Mouse (Mus musculus) cortical plate, adult 2 months (tissue): ENCODE data around the gene Prkce. TPM values are rescaled to one million over a fixed set of nuclear protein-coding genes. Genes with fewer than 3 reads are reported as not detected.
"Not testable (repeated sequence)": the region's sequence is repeated elsewhere in the genome, so short reads cannot be mapped to it uniquely, and the experiment has no call there.

Experiments
- H3K27ac ChIP-seq: fragments of 200-500 bp; 2 replicates; pipeline ENCODE4 v1.5.1; 2012; ENCODE audit warnings: low read length, control low read depth, inconsistent platforms; ENCODE audit not compliant: insufficient read depth
- H3K4me1 ChIP-seq: fragments of 200-500 bp; 2 replicates; pipeline ENCODE4 v1.6.1; 2011; ENCODE audit warnings: low read length; ENCODE audit not compliant: control insufficient read depth, insufficient read depth
- H3K4me3 ChIP-seq: fragments of 200-500 bp; 2 replicates; pipeline ENCODE4 v1.5.1; 2011; ENCODE audit warnings: mild to moderate bottlenecking, low read length, control low read depth; ENCODE audit not compliant: insufficient read depth
- CTCF ChIP-seq: fragments of 200-500 bp; IDR thresholded peaks from 2 replicates; pipeline ENCODE4 v1.5.1; 2011; ENCODE audit warnings: mild to moderate bottlenecking, control low read depth, low read length; ENCODE audit not compliant: insufficient read depth; ENCODE audit errors: extremely low read depth
- POLR2A ChIP-seq: fragments of 200-500 bp; IDR thresholded peaks from 2 replicates; pipeline ENCODE4 v1.6.1; 2011; ENCODE audit warnings: mild to moderate bottlenecking, low read length, control low read depth; ENCODE audit not compliant: insufficient read depth; ENCODE audit errors: extremely low read depth
- polyA plus RNA-seq: library from polyadenylated mRNA; depleted of rRNA; stranded (reverse); fragments of >200 nt; gene quantifications from 2 replicates; pipeline ENCODE4 v1.2.3, GENCODE M21; 2012

The Prkce gene
- polyA plus RNA-seq, 1 experiment: 83.7 TPM

DNA sequence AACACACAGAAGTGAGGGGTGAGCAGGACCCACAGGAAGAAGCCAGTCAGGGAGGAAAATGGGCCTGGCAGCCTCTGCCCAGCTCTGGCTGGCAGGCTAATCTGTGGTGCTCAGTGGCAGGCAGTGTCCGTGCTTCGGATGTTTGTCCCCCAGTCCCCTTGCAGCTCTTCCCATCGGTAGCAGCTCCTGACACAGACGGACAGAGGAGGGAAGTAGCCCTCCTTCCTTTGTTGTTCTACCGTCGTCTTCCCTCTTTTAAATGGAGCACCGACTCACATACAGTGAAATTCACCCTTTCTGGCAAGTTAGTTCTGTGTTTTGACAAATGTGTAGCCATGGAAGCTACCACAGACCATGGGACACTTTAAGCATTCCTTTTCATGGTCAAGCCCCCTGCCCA, 299.3 kb downstream of the Prkce start:
- Histone ChIP-seq H3K27ac (no peak overlapping the region), H3K4me1 (peaks cover 6% of the 10 kb centered on the region; the same call in 1 of the 2 replicates), H3K4me3 (no peak overlapping the region)
- no peak for TF ChIP-seq POLR2A
- no peak for TF ChIP-seq CTCF

DNA sequence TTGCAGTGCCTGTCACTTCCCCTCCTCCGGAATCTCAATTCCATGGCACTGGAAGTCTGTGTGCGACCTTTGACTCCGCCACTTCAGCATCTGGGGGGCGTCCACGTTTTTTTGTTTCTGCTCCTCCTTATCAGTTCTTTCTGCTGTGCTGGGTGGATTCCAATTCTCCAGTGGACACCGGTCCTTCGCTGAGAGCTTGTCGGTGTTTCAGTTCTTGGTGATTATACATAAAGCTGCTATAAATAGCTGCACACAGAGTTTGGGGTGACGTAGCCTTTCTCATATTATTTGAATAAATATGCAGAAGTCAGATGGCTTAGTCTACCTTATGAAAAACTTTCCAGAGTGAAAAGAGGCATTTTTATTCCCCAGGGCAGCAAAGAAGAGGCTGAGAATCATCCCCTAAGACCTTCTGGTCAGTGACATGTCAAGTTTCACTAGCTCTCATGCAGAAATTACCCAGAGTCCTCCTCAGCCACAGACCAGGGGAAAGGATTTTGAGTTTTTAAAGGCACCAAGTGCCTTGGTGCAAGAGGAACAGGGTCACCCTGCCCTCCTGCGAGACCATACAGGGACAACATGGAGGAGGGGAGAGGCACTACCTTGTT, 299.8 kb downstream of the Prkce start:
- Histone ChIP-seq H3K27ac (no peak overlapping the region), H3K4me1 (peaks cover 6% of the 10 kb centered on the region; the same call in 1 of the 2 replicates), H3K4me3 (no peak overlapping the region)
- TF ChIP-seq POLR2A (no peak), CTCF (no peak)

DNA sequence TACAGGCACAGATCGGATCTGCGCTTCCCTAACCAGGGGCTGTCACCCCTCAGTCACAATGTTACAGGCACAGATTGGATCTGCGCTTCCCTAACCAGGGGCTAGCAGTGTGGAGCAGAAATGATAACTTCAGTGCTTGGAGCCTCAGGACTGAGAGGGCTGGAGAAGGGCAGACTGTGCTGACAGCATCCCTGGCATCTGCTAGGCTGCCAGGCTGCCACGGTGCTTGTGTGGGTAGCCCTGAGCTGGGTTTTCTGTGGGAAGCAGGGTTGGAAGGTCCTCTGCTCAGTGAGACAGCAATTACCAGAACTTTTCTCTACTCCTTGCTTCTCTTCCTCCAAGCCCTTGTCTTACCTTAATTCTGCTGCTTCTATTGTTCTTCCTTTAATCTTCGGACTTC, 300.4 kb downstream of the Prkce start:
- H3K4me3 ChIP-seq: no peak overlapping the region

DNA sequence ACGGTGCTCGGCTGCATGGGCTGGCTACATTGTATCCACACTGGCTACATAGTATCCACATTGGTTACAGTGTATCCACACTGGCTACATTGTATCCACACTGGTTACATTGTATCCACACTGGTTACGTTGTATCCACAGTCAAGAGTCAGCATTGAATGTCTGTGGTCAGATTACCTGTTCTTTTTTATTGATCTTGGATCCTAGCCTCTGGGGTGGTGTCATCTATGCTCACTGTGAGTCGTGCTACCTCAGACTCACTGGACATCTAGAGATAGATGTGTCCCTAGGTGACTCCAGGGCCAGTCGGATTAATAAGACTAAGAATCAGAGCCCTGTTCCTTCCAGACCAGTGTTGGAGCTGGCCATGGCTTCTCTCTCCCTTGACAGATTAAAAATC, 302.6 kb downstream of the Prkce start:
- Histone ChIP-seq H3K4me3 (no peak overlapping the region), H3K4me1 (peaks cover 6% of the 10 kb centered on the region; the same call in 1 of the 2 replicates), H3K27ac (no peak overlapping the region)
- TF ChIP-seq POLR2A: no peak
- no peak for TF ChIP-seq CTCF

More for the DNA sequence above, 300.4 kb downstream of the Prkce start:
- H3K4me1 ChIP-seq: peaks cover 6% of the 10 kb centered on the region; the same call in 1 of the 2 replicates
- TF ChIP-seq CTCF: no peak
- no peak for TF ChIP-seq POLR2A
- H3K27ac ChIP-seq: no peak overlapping the region

DNA sequence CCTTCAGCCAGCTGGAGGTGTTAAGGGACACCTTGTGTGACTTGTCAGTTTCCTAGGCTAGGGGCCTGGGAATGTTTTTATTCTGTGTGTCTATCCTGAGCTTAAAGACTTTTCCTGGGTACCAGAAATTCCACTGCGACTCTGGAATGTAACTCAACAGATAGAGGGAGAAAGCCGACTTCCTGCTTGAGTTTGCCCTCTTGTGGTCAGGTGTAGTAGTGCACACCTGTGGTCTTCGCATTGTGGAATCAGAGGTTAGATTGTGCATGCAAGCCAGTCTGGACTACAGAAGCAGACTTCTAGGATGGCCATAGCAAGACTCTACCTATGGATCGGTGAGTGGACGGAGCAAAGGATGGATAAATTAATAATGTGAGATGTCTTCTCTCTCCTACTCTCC, 304.1 kb downstream of the Prkce start:
- peaks cover 5% of the 10 kb centered on the region; the same call in 1 of the 2 replicates for H3K4me1 ChIP-seq
- TF ChIP-seq CTCF (peak; percentile 70), POLR2A (no peak)
- H3K4me3 ChIP-seq: no peak overlapping the region
- H3K27ac ChIP-seq: no peak overlapping the region

DNA sequence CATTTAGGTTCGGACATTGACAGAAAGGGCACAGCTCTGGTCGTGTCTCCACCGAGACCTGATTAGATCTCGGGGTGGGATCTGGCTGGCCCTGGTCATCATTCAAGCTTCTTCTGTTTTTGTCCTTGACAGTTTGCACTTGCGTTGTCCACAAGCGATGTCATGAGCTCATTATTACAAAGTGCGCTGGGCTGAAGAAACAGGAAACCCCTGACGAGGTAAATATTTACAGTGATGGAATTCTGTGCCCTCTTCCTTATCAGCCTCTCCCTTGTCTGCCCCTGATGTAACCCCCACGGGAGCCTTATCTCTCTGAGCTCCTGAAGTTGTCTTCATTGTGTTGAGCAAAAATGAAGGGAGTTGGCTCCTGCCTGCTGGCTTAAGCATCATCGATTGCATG, 309.1 kb downstream of the Prkce start:
- no peak overlapping the region for H3K4me3 ChIP-seq
- TF ChIP-seq CTCF (no peak), POLR2A (no peak)
- H3K27ac ChIP-seq: no peak overlapping the region
- no peaks in the 10 kb centered on the region for H3K4me1 ChIP-seq

DNA sequence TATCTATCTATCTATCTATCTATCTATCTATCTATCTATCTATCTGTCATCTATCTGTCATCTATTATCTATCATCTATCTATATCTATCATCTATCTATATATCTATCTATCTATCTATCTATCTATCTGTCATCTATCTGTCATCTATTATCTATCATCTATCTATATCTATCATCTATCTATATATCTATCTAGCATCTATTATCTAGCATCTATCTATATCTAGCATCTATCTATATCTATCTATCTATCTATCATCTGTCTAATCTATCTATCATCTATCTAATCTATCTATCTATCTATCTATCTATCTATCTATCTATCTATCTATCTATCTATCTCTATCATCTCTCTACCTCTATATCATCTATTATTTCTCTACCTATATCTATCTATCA, 309.8 kb downstream of the Prkce start:
- not testable (repeated sequence) for H3K4me3 ChIP-seq, H3K4me1 ChIP-seq, H3K27ac ChIP-seq

DNA sequence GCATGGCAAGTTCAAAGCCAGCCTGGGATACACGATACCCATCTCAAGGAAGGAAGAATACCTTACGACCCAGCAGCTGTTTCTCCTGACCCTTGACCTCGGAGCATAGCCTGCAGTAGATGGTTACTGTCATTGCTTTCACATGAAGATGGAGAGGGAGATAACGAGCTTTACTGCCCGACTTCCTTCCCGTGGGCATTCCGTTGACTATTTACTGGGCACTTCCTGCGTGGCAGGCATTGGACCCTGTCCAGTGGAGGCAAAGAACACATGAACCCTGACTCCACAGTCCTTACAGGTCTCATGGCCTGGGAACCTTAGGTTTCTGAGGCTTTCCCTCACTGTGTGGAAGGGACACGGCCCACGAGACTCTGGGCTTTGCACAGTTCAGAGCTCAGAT, 311.8 kb downstream of the Prkce start:
- no peak for TF ChIP-seq POLR2A
- no peak for TF ChIP-seq CTCF
- H3K4me1 ChIP-seq: no peaks in the 10 kb centered on the region
- no peak overlapping the region for H3K27ac ChIP-seq
- H3K4me3 ChIP-seq: no peak overlapping the region

DNA sequence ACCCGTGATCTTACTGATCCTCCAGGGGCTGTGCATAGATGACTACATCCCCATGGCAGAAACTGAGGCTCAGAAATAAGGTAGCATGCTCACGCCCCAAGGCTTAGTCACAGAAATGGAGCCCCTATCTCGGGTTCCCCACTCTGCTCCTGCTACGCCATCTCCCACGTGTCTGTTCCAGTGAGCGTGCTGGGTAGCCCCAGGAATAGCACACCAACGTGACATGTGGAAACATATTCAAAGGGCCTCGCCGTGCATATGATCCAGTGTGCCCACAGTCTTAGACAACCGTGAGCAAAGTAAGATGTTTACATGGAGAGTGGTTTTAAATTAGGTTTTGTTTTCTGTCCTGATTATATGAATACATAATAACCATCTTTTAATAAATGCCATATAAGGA, 315.1 kb downstream of the Prkce start:
- no peak for TF ChIP-seq POLR2A
- no peak for TF ChIP-seq CTCF
- Histone ChIP-seq H3K4me3 (no peak overlapping the region), H3K27ac (no peak overlapping the region), H3K4me1 (no peaks in the 10 kb centered on the region)

DNA sequence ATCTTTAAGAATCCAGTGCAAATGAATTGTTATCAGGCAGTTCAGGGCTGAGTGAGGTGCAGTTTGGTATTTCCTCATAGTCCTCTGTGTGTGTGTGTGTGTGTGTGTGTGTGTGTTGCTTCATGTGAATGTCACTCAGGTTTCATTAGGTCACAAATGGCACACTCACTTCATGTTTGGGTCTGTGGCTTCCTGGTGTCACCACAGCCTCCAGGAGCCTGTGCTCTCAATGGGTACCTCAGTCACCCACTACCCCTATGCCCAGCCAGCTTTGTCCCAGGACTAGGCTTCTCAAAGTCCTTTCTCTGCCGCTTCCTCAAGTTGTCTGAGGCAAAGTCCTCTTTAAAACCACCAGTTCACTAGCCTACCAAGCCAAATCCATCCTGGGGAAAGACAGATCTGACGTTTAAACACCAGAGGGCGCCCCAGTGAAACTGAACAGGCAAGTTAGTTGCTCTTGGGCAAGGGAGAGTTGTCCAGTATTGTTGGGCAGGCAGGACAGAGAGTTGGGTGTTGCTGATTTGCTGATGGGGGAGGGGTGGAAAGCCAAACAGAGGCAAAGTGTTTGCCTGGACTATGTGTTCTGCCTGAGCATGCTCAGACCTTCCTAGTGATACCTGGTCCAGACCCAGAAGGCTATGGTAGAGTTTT, 316.6 kb downstream of the Prkce start:
- Histone ChIP-seq H3K4me1 (no peaks in the 10 kb centered on the region), H3K4me3 (no peak overlapping the region), H3K27ac (no peak overlapping the region)
- TF ChIP-seq CTCF (peak; percentile 77), POLR2A (no peak)

DNA sequence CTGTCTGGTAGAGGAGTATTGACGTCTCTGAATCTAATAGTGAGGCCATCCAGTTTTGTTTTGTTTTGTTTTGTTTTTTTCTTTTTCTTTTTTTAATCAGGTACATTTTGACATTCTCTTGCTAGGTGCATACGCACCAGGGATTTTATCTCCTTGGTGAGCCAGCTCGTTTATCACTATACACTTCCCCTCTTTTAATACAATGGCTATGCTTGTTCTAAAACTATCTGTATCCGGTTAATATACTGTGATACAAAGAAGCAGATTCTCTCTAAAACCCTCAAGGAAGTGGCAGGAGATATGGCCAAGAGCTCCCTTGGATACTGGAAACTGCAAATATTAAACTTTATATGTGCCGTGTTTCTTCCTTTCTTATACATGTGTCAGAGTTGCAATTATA, 319.1 kb downstream of the Prkce start:
- Histone ChIP-seq H3K4me1 (no peaks in the 10 kb centered on the region), H3K27ac (no peak overlapping the region), H3K4me3 (no peak overlapping the region)
- no peak for TF ChIP-seq CTCF

DNA sequence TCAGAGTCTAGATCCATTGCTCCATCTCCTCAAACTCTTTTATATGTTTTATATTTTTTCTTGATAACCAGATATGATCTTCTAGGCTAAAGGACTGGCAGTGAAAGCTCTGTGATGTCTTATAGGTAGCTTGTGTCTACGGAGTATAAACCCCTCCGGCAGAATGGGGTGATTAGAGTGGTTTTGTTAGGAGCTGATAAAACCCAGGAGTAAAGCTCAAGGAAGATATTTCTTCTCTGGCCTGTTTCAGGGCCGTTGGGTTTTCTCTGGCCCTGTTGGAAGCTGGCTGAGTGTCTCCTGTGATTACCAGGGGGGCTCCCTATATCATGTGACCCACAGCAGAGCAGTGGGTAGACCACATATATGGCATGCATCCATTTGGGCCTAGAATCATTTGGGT, 319.9 kb downstream of the Prkce start:
- Histone ChIP-seq H3K4me1 (no peaks in the 10 kb centered on the region), H3K4me3 (no peak overlapping the region), H3K27ac (no peak overlapping the region)
- no peak for TF ChIP-seq CTCF
- no peak for TF ChIP-seq POLR2A
